Mouse (Mus musculus): ENCODE measurements around the gene Nanos3. TPM values are rescaled to one million over a fixed set of nuclear protein-coding genes. Genes with fewer than 3 reads are reported as not detected.

Nanos3 gene
- polyA plus RNA-seq, 1 experiment from 2014 or later: 3.0 TPM

- H3K4me2 ChIP-seq (ENCODE audit: low read depth, low read length): no peak overlapping the region
- no peak overlapping the region for H3K4me3 ChIP-seq (ENCODE audit: low read depth, low read length)
- no peak overlapping the region for H3K9ac ChIP-seq (ENCODE audit: low read depth, low read length)
- peaks cover 13% of the 10 kb centered on the region; the same call in 1 of the 2 replicates for H3K36me3 ChIP-seq (ENCODE audit: control insufficient read depth, insufficient read depth, low read length)
- no peaks in the 10 kb centered on the region for H3K9me3 ChIP-seq (ENCODE audit: control insufficient read depth, low read length)
- H3K27ac ChIP-seq (replicated peaks; ENCODE audit: low read depth, low read length): no peak overlapping the region
- 71% methylated on average over 3 of the region's 3 CpGs for WGBS
- H3K27me3 ChIP-seq (replicated peaks; ENCODE audit: control insufficient read depth, insufficient read depth, low read length): no peaks in the 10 kb centered on the region
- DNase-seq (ENCODE audit: low spot score) (no peak), ATAC-seq (ENCODE audit: low read depth) (no peak)
- peaks cover 11% of the 10 kb centered on the region for H3K4me1 ChIP-seq (ENCODE audit: control insufficient read depth, insufficient read depth, low read length)
Observed at GRCm38 (mm10) chr8:84149181-84149580, 35.8 kb downstream of the Nanos3 start.

GRCm38 (mm10) chr8:84148531-84148850 lies 36.5 kb downstream of the Nanos3 start:
- no peak overlapping the region for H3K9ac ChIP-seq (ENCODE audit: low read depth, low read length)
- H3K27ac ChIP-seq (replicated peaks; ENCODE audit: low read depth, low read length): no peak overlapping the region
- ATAC-seq (ENCODE audit: low read depth): no peak
- no peak for DNase-seq (ENCODE audit: low spot score)
- peaks cover 20% of the 10 kb centered on the region for H3K36me3 ChIP-seq (ENCODE audit: control insufficient read depth, insufficient read depth, low read length)
- H3K4me1 ChIP-seq (ENCODE audit: control insufficient read depth, insufficient read depth, low read length): peaks cover 11% of the 10 kb centered on the region
- peak overlapping the region; percentile 78; the same call in 1 of the 2 replicates for H3K4me2 ChIP-seq (ENCODE audit: low read depth, low read length)
- WGBS: 86% methylated on average over 5 of the region's 5 CpGs
- peak overlapping the region; percentile 63; the same call in 1 of the 2 replicates for H3K4me3 ChIP-seq (ENCODE audit: low read depth, low read length)
- no peaks in the 10 kb centered on the region for H3K9me3 ChIP-seq (ENCODE audit: control insufficient read depth, low read length)
- H3K27me3 ChIP-seq (replicated peaks; ENCODE audit: control insufficient read depth, insufficient read depth, low read length): no peaks in the 10 kb centered on the region

- peaks cover 26% of the 10 kb centered on the region for H3K36me3 ChIP-seq (ENCODE audit: control insufficient read depth, insufficient read depth, low read length)
- peak within 1 kb of the TSS; percentile 78 for H3K4me2 ChIP-seq (ENCODE audit: low read depth, low read length)
- H3K27me3 ChIP-seq (replicated peaks; ENCODE audit: control insufficient read depth, insufficient read depth, low read length): no peaks in the 10 kb centered on the region
- DNase-seq (ENCODE audit: low spot score) (peak; percentile 98), ATAC-seq (ENCODE audit: low read depth) (peak; percentile 96)
- peak within 1 kb of the TSS; percentile 45 for H3K27ac ChIP-seq (replicated peaks; ENCODE audit: low read depth, low read length)
- peaks cover 11% of the 10 kb centered on the region for H3K4me1 ChIP-seq (ENCODE audit: control insufficient read depth, insufficient read depth, low read length)
- no peaks in the 10 kb centered on the region for H3K9me3 ChIP-seq (ENCODE audit: control insufficient read depth, low read length)
- H3K9ac ChIP-seq (ENCODE audit: low read depth, low read length): peak within 1 kb of the TSS; percentile 85
- WGBS: 16% methylated on average over 47 of the region's 49 CpGs
- peak within 1 kb of the TSS; percentile 63 for H3K4me3 ChIP-seq (ENCODE audit: low read depth, low read length)
Observed at GRCm38 (mm10) chr8:84147769-84148530, 37.1 kb downstream of the Nanos3 start, which contains the start of the genes Cc2d1a and 4930432K21Rik. Cc2d1a (minus strand) TSS chr8:84147936. 4930432K21Rik (plus strand) TSS chr8:84148025.

GRCm38 (mm10) chr8:84147324-84147766 lies 37.7 kb downstream of the Nanos3 start:
- Histone ChIP-seq H3K9me3 (ENCODE audit: control insufficient read depth, low read length) (no peaks in the 10 kb centered on the region), H3K4me2 (ENCODE audit: low read depth, low read length) (peak overlapping the region; percentile 78), H3K9ac (ENCODE audit: low read depth, low read length) (peak overlapping the region; percentile 85), H3K4me1 (ENCODE audit: control insufficient read depth, insufficient read depth, low read length) (peaks cover 11% of the 10 kb centered on the region), H3K36me3 (ENCODE audit: control insufficient read depth, insufficient read depth, low read length) (peaks cover 32% of the 10 kb centered on the region), H3K27ac (replicated peaks; ENCODE audit: low read depth, low read length) (peak overlapping the region; percentile 45), H3K4me3 (ENCODE audit: low read depth, low read length) (peak overlapping the region; percentile 63), H3K27me3 (replicated peaks; ENCODE audit: control insufficient read depth, insufficient read depth, low read length) (no peaks in the 10 kb centered on the region)
- WGBS: 5% methylated on average over 12 of the region's 14 CpGs
- DNase-seq (ENCODE audit: low spot score) (peak; percentile 61), ATAC-seq (ENCODE audit: low read depth) (peak; percentile 31; the same call in 1 of the 2 replicates)

- Histone ChIP-seq H3K9me3 (ENCODE audit: control insufficient read depth, low read length) (no peaks in the 10 kb centered on the region), H3K4me2 (ENCODE audit: low read depth, low read length) (no peak overlapping the region), H3K27me3 (replicated peaks; ENCODE audit: control insufficient read depth, insufficient read depth, low read length) (no peaks in the 10 kb centered on the region), H3K4me1 (ENCODE audit: control insufficient read depth, insufficient read depth, low read length) (peaks cover 11% of the 10 kb centered on the region), H3K4me3 (ENCODE audit: low read depth, low read length) (no peak overlapping the region), H3K9ac (ENCODE audit: low read depth, low read length) (no peak overlapping the region), H3K27ac (replicated peaks; ENCODE audit: low read depth, low read length) (no peak overlapping the region), H3K36me3 (ENCODE audit: control insufficient read depth, insufficient read depth, low read length) (peaks cover 56% of the 10 kb centered on the region)
- ATAC-seq (ENCODE audit: low read depth) (no peak), DNase-seq (ENCODE audit: low spot score) (no peak)
- 91% methylated on average over 8 of the region's 8 CpGs for WGBS
Observed at GRCm38 (mm10) chr8:84144636-84145245, 40.3 kb downstream of the Nanos3 start.

GRCm38 (mm10) chr8:84140838-84141237 lies 44.2 kb downstream of the Nanos3 start:
- DNase-seq (ENCODE audit: low spot score): peak; percentile 11
- H3K9ac ChIP-seq (ENCODE audit: low read depth, low read length): no peak overlapping the region
- WGBS: 91% methylated on average over 4 of the region's 4 CpGs
- ATAC-seq (ENCODE audit: low read depth): peak; percentile 59
- no peak overlapping the region for H3K4me2 ChIP-seq (ENCODE audit: low read depth, low read length)
- H3K36me3 ChIP-seq (ENCODE audit: control insufficient read depth, insufficient read depth, low read length): peaks cover 95% of the 10 kb centered on the region
- no peak overlapping the region for H3K4me3 ChIP-seq (ENCODE audit: low read depth, low read length)
- H3K4me1 ChIP-seq (ENCODE audit: control insufficient read depth, insufficient read depth, low read length): no peaks in the 10 kb centered on the region
- H3K27ac ChIP-seq (replicated peaks; ENCODE audit: low read depth, low read length): no peak overlapping the region
- H3K9me3 ChIP-seq (ENCODE audit: control insufficient read depth, low read length): no peaks in the 10 kb centered on the region
- no peaks in the 10 kb centered on the region for H3K27me3 ChIP-seq (replicated peaks; ENCODE audit: control insufficient read depth, insufficient read depth, low read length)

- no peak overlapping the region for H3K27ac ChIP-seq (replicated peaks; ENCODE audit: low read depth, low read length)
- H3K9ac ChIP-seq (ENCODE audit: low read depth, low read length): no peak overlapping the region
- H3K27me3 ChIP-seq (replicated peaks; ENCODE audit: control insufficient read depth, insufficient read depth, low read length): no peaks in the 10 kb centered on the region
- DNase-seq (ENCODE audit: low spot score): no peak
- H3K4me3 ChIP-seq (ENCODE audit: low read depth, low read length): no peak overlapping the region
- 93% methylated on average over 3 of the region's 3 CpGs for WGBS
- no peaks in the 10 kb centered on the region for H3K9me3 ChIP-seq (ENCODE audit: control insufficient read depth, low read length)
- no peak overlapping the region for H3K4me2 ChIP-seq (ENCODE audit: low read depth, low read length)
- no peaks in the 10 kb centered on the region for H3K4me1 ChIP-seq (ENCODE audit: control insufficient read depth, insufficient read depth, low read length)
- ATAC-seq (ENCODE audit: low read depth): no peak
- H3K36me3 ChIP-seq (ENCODE audit: control insufficient read depth, insufficient read depth, low read length): peaks cover 98% of the 10 kb centered on the region
Observed at GRCm38 (mm10) chr8:84137848-84138247, 47.2 kb downstream of the Nanos3 start.

GRCm38 (mm10) chr8:84132225-84132624 lies 52.8 kb downstream of the Nanos3 start:
- Histone ChIP-seq H3K9ac (ENCODE audit: low read depth, low read length) (no peak overlapping the region), H3K4me1 (ENCODE audit: control insufficient read depth, insufficient read depth, low read length) (no peaks in the 10 kb centered on the region), H3K4me2 (ENCODE audit: low read depth, low read length) (no peak overlapping the region), H3K9me3 (ENCODE audit: control insufficient read depth, low read length) (no peaks in the 10 kb centered on the region), H3K4me3 (ENCODE audit: low read depth, low read length) (no peak overlapping the region), H3K27ac (replicated peaks; ENCODE audit: low read depth, low read length) (no peak overlapping the region), H3K27me3 (replicated peaks; ENCODE audit: control insufficient read depth, insufficient read depth, low read length) (no peaks in the 10 kb centered on the region; the same call in 1 of the 2 replicates), H3K36me3 (ENCODE audit: control insufficient read depth, insufficient read depth, low read length) (peaks cover 58% of the 10 kb centered on the region)
- 87% methylated on average over 8 of the region's 8 CpGs for WGBS
- ATAC-seq (ENCODE audit: low read depth): no peak
- no peak for DNase-seq (ENCODE audit: low spot score)

Measured in embryonic facial prominence, embryonic 14.5 days (tissue).